Mouse (Mus musculus) heart, postnatal 25 days (tissue): ENCODE measurements at regions not wholly inside any gene's neighbourhood (a gene's known extent, or its start where the extent isn't known, plus 50 kb on each side); places are given as distances from the start of the nearest gene placed in this dataset.

Experiments used
- DNase-seq: peaks from one replicate; pipeline ENCODE4 v3.0.0; 2022; ENCODE audit warnings: low spot score
- intact Hi-C: fragments of 180-260 bp; cut with DNase I; formaldehyde crosslinking; loops from one replicate; pipeline ENCODE4 v1.15.1; 2025

DNA sequence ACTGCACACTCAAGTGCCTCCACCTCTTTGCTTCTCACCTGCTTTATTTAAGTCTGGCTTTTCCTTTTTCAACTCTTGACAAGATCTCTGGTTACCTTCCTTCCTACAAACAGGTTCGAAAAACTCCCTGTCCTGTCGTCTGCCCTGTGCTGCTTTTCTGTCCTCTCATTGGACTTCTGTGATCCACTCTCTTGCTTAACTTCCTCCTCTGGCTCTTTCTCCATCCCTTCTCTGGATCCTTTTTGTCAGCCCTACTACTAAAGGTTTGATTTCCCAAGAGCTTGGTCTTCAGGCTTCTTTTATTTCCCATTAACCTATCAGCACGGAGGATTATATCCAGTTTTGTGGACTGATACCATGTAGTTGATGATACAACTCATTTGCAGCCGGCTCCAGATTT is 149.8 kb downstream of the Satb1 start:
- DNase-seq = no peak
- intact Hi-C loops = no loop called here

DNA sequence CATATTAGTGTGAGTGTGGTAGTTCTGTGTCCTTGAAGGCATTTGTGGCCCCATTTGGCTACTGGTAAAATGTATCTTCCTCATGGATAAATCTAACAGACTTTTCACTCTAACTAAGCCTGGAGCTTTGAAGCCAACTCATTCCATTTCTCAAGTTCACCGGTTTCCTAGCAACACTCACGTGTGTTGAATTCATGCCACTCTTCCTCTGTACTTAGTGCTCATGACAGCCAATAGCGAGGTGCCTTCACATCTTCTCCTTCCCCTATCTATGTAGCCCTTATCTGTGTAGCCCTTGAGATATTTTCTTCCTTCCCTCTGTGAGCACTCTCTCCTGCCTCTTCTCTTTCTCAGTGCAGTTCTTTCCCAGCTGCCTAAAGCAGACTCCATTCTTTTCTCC is 150.7 kb downstream of the Satb1 start:
- intact Hi-C loops = no loop called here

DNA sequence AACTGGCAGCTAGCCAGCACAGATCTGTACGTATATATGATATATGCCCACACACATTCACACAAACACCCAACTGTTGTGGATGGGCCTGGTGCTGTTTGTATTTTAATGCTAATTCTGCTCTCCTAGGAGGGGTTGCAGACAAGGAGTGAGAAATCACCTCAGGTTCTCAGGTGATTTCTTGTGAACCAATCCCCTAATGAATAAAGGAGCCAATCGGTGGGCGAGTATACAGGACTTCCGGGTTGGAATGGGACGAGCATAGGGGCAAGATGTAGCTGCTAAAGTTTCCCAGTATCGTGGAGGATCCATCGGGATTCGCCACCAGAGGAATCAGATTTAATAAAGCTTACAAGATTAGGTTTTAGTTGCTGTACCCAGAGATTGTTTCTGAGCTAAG is 155.6 kb downstream of the Satb1 start:
- intact Hi-C loops = no loop called here
- no peak for DNase-seq

More for the DNA sequence above, 150.7 kb downstream of the Satb1 start:
- no peak for DNase-seq

DNA sequence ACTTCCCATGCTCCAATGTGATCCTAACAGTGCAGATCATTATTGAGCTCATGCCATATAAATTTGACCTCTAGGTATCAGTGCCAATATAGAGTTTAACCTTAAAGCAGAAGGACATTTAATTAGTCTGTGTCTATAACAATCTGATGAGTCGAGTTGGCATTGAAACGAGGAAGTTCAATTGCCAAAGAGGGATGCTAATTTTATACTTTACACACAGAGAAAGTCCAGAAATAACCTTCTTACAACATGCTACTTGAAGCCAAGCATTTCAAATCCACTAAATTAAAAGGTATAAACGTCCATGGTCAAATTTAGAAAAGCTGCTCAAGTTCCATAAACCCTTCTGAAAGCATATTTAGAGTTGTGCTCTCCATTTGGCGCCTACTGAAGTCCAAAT is 174.7 kb downstream of the Satb1 start:
- no peak for DNase-seq
- intact Hi-C loops = no loop called here

DNA sequence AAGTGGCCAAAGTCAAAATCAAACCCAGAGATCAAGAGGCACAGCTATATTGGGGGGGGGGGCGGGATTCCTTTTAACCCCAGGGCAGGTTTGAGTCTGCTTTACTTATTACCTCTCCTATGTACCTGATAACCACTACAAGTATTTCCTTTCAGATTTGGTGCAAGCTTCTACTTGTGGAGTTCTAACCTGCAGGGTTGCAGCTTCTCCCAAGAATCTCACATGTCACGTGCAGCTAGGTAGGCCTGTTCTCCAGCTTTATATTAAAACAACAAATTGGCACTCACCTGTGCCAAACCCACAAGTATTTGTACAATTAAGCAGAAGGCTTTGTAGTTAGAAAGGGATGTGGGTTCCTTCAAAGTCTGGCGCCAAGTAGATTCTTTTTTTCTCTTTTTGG is 179.2 kb downstream of the Satb1 start:
- intact Hi-C loops = no loop called here

DNA sequence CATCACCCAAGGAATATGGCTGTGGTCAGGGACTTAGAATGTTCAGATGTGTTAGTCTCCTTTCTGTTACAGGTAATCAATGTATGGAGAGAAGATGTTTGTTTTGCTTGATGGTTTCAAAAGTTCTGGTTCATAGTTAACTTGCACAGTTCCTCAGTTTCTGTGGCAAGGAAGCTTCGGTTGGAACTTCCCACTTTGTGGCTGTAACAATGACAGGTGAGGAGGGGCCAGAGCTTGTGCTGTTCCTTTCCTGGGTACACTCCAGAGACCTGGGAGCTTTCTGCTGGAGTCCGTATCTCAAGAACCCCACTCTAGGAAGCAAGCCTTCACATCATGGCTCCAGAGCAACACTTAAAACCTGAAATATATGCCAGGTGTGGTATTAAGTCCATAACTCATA is 181.2 kb downstream of the Satb1 start:
- no peak for DNase-seq
- intact Hi-C loops = no loop called here

More for the DNA sequence above, 179.2 kb downstream of the Satb1 start:
- no peak for DNase-seq

DNA sequence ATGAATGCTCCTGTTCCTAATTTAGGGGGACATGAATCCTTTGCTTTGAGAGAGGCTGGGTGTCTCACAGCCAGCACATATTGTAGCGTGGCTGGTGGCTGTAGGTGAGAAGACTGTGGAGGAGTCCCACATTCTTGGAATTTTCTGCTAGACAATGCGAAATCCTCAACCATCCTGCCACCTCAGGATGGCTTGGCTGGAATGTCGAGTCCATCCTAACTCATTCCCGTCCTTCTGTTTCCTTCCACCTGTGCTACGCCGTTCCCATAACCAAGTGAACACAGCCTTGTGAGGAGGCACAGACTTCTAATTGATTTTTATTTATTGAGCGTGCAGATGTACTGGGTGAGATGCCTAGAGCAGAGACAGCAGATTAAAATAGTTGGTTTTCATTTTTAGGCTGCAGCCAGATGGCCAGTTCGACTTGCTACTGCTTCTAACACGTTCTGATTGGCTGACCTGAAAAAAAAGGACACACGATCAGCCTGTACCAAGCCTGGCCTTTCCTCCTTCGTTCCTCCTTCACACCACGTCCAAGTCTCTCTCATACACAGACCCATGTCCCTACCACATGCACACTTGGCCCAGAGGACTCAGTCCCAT is 183.8 kb downstream of the Satb1 start:
- DNase-seq = no peak
- intact Hi-C loops = no loop called here

DNA sequence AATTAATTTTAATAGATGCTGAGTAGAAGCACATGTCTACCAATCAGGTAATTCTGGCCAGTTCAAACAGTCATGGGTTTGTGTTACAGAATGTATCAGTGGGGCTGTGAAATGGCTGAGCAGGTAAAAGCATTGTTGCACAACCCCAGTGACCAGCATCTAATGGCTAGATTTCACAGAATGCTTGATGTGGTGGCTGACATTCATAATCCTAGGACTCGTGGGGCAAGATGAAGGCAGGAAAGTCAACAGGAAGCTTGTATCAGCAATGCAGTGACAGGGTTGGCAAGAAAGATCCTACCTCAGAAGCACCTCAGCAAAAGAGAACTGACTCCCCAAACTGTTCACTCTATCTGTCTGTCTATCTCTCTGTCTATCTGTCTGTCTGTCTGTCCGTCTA is 186.7 kb downstream of the Satb1 start:
- no peak for DNase-seq
- intact Hi-C loops = no loop called here

DNA sequence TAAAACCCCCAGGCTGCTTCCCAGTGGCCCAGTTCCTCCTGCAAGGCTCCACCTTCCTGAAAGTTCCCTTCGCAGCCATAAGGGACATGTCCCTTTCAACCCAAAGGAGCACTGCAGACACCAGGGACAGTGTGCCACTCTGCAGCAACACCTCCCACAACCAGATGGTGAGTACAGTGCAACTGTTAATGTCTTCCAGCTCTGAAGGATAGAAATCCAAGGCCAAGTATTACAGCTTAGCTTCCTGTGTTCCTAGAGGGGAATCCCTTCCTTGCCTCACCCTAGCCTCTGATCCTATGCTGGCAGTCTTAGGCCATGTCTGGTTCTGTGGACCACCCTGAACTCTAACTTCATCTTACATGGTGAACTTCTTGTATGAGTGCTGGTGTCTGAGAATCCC is 187.2 kb downstream of the Satb1 start:
- DNase-seq = no peak
- intact Hi-C loops = no loop called here

DNA sequence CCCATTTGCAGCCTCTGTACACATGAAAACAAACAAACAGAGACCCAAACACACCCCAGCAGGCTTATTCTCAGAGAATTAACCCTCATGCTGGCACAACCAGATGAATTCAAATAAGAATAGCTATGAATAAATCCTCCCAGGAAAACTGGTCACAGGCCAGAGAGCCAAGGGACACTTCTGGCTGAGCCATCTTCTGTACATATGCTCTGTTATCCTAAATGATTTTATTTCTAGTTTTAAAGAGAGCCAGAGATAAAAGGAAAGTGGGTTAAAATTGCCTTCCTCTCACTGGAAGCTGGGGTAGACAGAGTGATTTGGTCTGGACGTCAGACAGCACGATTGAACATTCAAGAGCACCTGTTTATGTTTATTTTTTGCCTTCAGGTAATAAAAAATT is 190.4 kb downstream of the Satb1 start:
- DNase-seq = no peak
- intact Hi-C loops = no loop called here

DNA sequence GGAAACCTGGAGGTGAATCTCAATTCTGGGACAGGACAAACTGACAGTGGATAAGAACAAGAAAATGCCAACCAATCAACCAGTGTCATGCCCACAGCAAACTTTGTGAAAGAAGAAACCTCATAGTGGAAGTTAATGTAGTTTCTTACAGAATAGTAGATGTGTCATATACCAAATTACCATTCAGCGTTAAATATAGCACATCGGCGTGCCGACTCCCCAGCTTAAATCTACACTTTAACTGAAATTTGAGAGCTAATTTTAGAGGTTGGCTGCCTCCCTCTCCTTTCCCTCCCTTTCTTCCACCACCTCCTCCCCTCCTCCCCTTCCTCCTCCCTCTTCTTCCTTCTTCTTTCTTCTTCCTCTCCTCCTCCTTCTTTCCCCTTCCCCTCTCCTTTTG is 197.2 kb downstream of the Satb1 start:
- intact Hi-C loops = no loop called here

DNA sequence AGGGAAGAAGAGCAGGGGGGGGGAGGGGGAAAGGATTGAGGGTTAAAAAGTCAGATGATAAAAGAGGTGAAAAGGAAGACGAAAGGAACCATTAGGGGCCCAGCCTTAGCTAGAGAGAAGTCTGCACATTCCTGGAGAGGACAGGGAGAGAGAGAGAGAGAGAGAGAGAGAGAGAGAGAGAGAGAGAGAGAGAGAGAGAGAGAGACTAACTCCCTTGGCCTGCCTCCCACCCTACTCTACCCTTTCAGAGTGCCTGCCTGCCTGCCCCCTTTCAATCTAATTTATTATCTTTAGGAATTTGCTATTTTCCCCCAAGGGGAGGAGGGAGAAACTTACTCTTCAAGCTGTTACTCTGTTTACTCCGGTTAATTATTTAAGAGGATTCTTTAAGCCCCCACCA is 201.5 kb downstream of the Satb1 start:
- no peak for DNase-seq
- intact Hi-C loops = no loop called here

More for the DNA sequence above, 197.2 kb downstream of the Satb1 start:
- no peak for DNase-seq

DNA sequence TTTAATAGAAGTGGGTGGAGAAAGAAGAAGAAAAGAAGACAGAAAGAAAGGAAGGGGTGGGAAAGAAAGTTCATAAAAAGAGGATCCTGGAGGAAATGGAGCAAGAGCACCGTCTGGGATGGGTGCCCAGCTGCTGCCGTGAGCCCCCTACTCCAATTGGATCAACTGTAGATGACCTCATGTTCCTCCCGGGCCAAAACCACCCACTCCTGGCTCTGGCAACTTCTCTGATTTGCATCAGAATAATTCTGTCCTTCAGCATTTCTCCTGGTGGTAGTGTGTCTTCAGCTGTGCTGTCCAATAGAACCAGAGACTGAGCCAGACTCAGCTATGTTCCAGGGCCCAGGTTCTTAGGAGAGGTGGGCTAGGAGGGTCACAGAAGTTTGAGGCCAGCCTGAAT is 212.6 kb downstream of the Satb1 start:
- no peak for DNase-seq
- intact Hi-C loops = no loop called here

DNA sequence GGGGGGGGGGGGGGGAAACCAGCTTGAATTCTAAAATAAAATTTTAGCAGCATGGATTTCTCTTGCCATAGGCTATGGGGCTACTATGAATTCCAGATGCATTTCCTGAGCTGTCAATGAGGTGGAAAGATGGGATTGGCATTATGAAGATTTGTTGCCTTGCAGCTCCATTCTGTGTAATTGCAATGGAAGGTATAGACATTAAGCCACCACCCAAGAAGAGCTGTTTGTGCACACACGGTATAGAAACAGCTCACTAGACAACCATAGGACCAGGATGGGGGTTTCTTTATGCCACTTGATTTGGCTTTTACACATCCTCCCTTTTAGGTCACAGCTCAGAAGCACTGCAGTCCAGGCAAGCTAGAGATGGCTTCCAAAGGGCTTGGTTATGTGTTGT is 247.8 kb downstream of the Satb1 start:
- DNase-seq = no peak
- intact Hi-C loops = no loop called here

DNA sequence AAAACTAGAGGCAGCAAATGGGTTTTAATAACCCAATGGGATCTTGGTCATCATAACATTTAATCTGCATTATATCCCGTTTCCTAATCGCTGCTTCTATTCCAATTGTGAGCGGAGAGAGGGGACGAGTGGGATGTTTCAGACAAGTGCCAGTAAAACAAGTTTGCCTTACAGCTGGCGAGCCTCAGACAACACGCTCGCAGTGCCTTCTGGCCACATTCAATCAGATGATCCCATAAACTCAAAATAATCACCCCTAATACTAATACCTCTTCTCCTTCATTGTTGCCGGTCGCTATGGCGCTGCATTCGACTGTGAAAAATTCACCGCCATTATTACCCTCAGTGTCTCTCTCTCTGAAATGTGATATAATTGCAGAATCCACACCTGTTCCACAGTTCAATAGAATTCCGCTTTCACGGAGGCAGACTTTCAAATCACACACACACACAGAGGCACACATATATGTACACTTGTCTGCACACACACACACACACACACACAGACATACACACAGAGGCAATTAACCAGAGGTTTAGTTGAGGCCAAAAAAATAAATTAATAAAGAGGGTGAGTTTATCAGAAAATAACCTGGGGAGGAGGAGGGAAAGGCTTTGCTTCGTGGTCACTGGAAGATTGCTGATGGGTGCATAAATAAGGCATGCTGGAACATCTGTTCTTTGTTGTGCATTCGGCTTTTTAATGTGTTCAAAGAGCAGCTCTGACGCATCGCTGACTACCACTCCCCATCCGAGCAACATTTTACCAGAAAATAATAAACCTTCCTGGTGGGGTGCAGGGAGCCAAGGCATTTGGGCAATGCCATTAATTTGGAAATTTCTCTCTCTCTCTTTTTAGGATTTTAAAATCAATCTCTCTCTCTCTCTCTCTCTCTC is 248.9 kb downstream of the Satb1 start:
- intact Hi-C loops = no loop called here
- no peak for DNase-seq

DNA sequence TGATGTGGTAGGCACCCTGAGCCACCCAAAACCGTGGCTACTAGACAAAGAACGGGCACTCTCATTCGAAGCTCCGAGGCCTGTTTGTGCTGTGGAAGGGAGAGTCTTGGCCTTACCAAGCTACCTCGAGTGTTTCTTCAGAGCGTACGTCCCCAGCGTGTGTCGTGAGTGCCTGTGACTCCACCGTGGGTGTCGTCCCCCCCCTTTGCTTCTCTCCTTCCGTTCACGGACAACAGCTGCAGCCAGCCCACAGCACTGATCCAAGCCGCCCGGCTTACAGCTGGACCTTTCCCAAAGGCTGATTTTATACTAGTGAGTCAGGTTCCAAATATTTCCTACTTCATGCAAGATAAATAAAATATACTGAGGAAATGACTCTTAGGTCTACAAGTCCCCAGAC is 249.8 kb downstream of the Satb1 start:
- intact Hi-C loops = no loop called here
- peak; percentile 25 for DNase-seq

DNA sequence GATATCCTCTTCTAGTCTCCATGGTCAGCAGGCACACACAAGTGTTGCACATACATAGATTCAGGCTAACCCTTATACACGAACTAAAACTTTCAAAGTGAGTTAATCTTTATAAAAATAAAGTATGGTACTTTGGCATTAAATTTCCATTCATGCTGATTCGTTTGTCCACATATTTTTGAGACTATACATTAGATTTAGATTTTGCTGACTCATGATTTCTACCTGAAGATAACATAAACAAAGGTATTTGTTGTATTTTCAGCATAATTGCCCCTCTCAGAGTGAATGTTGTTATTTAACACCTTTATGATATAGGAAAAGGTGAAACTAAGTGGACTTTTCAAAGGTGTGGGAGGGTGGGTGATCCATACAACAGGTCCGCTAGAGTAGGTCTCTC is 277.2 kb downstream of the Satb1 start:
- intact Hi-C loops = no loop called here
- no peak for DNase-seq

DNA sequence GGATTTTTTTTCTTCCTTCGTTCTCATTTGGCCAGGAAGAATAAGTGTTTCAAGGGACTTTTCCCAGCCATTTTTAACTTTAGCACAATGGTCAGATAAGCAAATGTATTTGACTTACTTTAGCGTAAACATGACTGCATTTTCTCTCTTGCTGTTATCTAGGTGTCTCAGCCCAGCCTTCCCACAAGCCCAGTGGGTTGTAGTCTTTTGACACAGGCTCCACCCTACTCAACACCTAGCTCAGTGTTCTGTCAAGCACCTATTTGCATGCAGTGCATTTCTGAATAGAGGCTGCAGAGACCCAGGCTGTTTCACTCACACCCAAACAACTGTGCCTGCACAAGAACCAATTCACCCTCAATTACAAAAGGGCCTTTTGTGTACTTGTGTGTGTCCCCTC is 278.6 kb downstream of the Satb1 start:
- no peak for DNase-seq

DNA sequence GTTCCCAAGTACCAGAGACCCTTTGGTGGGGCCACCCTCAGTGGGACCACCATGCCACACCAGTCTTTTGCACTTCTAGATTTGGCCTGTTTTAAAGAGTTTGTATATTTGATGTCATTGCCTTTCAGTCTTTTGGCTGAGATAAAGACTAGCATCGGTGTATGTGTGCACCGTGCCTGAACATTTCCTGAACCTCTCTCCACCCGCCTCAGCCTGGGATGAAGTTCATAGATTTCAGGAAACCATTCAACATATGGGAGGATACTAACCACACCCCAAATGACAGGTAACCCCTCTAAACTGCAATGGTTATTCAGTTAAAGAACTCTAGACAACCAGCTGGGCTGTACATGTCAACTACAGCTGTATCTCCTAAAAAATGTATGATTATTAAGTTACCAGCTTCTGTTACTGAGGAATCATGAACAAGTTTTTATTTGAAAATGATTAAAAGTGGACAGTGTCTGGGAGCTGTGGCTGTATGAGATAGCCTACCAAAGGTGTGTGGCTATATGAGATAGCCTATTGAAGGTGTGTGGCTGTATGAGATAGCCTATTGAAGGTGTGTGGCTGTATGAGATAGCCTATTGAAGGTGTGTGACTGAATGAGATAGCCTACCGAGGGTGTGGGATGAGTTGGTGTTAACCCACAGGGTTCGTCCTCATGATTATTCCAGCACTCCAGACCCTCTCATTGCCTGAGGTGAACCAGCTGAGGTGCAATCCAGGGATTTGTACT is 280.6 kb downstream of the Satb1 start:
- no peak for DNase-seq
- intact Hi-C loops = no loop called here

More for the DNA sequence above, 278.6 kb downstream of the Satb1 start:
- intact Hi-C loops = no loop called here

DNA sequence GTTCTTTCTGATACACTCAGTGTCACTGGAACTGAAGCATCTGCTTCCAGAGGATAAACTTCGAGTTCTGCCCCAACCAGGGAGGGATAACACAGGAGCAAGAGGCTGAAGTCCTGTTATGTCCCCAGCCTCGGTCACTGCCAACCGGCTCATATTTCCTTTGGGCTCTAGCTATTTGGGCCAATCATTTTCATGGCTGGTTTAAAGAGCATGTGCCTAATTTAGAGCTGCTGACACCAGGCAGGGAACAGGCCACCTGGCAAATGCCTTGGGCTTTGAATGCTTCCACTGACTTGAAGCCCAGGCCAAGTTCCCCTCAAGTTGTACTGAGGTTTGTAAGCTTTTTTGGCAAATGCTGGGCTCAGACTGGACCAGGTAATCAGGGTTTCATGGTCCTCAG is 286.1 kb downstream of the Satb1 start:
- intact Hi-C loops = no loop called here

DNA sequence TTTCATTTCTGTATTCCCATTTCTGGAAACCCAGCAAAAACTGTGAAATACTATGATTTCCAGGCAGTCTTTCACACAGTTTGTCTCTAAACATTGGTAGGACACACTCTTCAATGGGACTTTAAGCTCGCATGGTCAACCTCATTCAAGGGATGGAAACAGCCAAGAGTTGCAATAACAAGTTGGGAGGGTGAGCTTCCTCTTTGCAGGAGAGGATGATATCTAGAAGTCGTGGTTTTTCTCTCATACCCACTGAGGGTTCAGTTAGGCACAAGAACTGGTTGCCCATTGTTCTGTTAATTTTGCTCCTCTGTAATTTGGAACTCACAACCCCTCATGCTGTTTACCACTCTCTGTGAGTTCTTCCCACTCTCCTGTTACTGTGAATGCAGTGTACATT is 290.5 kb downstream of the Satb1 start:
- intact Hi-C loops = no loop called here

More for the DNA sequence above, 286.1 kb downstream of the Satb1 start:
- DNase-seq = no peak

More for the DNA sequence above, 290.5 kb downstream of the Satb1 start:
- no peak for DNase-seq
